Mouse (Mus musculus) C2C12 (cell line): ENCODE results near the gene 4930469K13Rik.

Source experiments
- CTCF ChIP-seq: IDR thresholded peaks from one replicate; pipeline ENCODE4 v1.5.1; 2011; ENCODE audit not compliant: control insufficient read depth, insufficient read depth, insufficient read length
- MAX ChIP-seq: IDR thresholded peaks from one replicate; pipeline ENCODE4 v1.6.1; 2011; ENCODE audit warnings: mild to moderate bottlenecking, control low read depth

GRCm38 (mm10) chr11:34098422-34098821 is at the start of gene 4930469K13Rik:
- TF ChIP-seq MAX, result no peak
- TF ChIP-seq CTCF, result no peak
